ENCODE assay signal across 8 mouse cellular contexts in the genomic region with DNA sequence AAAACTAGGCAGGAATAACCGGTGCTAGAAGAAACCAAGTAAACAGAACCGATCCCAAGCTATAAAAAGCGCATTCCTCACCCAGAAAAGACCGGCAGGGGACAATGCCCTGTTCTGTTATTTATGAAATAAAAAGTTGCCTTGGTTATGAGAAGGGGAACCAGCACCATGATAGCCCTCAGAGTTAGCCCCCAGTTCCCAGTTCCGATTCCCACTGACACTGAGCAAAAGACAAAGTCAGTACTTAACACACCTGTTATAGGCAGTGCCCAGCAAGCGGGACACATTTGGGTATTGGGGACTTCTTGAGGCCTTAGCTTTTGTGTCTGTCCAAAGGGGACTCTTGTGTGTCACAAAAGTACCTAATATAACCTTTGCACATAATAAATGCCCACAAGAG. TPM values are rescaled to one million over a fixed set of nuclear protein-coding genes. Genes with fewer than 3 reads are reported as not detected.
DNase-seq lines count a peak whose midpoint lies in the region; ATAC-seq and TF ChIP-seq lines count a peak whose summit lies in the region.

No protein-coding gene starts in this region.

- peak overlapping the region; percentile 73; the same call in 1 of the 2 replicates for H3K4me3 ChIP-seq in testis, adult 2 months (ENCODE audit: control insufficient read depth, low read depth, low read length)
- H3K4me3 ChIP-seq in liver, embryonic 11.5 days (ENCODE audit: low read depth, low read length), result peak overlapping the region; percentile 88
- H3K4me3 ChIP-seq in stomach, postnatal 0 days (ENCODE audit: low read depth, low read length), result peak overlapping the region; percentile 87

- H3K27ac ChIP-seq in testis, adult 2 months (ENCODE audit: control insufficient read depth, insufficient read depth, low read depth, low read length), result peak overlapping the region; percentile 70
- peak overlapping the region; percentile 93; the same call in 1 of the 2 replicates for H3K27ac ChIP-seq in liver, embryonic 11.5 days (ENCODE audit: low read depth, low read length)
- no peak overlapping the region for H3K27ac ChIP-seq in stomach, postnatal 0 days (replicated peaks)

- H3K27me3 ChIP-seq in testis, adult 2 months (ENCODE audit: control insufficient read depth, insufficient read depth, low read length), result no peaks in the 10 kb centered on the region
- no peaks in the 10 kb centered on the region for H3K27me3 ChIP-seq in liver, embryonic 11.5 days (replicated peaks; ENCODE audit: control insufficient read depth, insufficient read depth, low read length)
- H3K27me3 ChIP-seq in stomach, postnatal 0 days (ENCODE audit: control insufficient read depth, insufficient read depth, low read length), result no peaks in the 10 kb centered on the region

- WGBS in liver, embryonic 11.5 days, result 29% methylated on average over 6 of the region's 6 CpGs
- WGBS in stomach, postnatal 0 days, result 19% methylated on average over 6 of the region's 6 CpGs

- TF ChIP-seq POLR2A in testis, adult 2 months (IDR thresholded peaks at IDR 0.05; ENCODE audit: control insufficient read depth, low read depth, low read length), result no peak

- ATAC-seq in granulocyte monocyte progenitor cell, adult 5-6 weeks (replicated peaks; ENCODE audit: poor library complexity, severe bottlenecking), result peak; percentile 23
- ATAC-seq in liver, embryonic 11.5 days (replicated peaks; ENCODE audit: low FRiP score), result no peak
- ATAC-seq in stomach, postnatal 0 days (ENCODE audit: low FRiP score, low TSS enrichment), result no peak

- H3K36me3 ChIP-seq in testis, adult 2 months (ENCODE audit: control insufficient read depth, insufficient read depth, low read length), result no peaks in the 10 kb centered on the region
- no peaks in the 10 kb centered on the region for H3K36me3 ChIP-seq in liver, embryonic 11.5 days (ENCODE audit: control insufficient read depth, insufficient read depth, low read length)
- no peaks in the 10 kb centered on the region for H3K36me3 ChIP-seq in stomach, postnatal 0 days (ENCODE audit: control insufficient read depth, insufficient read depth, low read length)

- TF ChIP-seq EP300 in stomach, postnatal 0 days (optimal IDR thresholded peaks at IDR 0.05), result no peak

- H3K4me1 ChIP-seq in testis, adult 2 months (ENCODE audit: control insufficient read depth, insufficient read depth, low read length), result peaks cover 4% of the 10 kb centered on the region
- peaks cover 8% of the 10 kb centered on the region; the same call in 1 of the 2 replicates for H3K4me1 ChIP-seq in liver, embryonic 11.5 days (replicated peaks; ENCODE audit: control insufficient read depth, insufficient read depth, low read length)
- no peaks in the 10 kb centered on the region; the same call in 1 of the 2 replicates for H3K4me1 ChIP-seq in stomach, postnatal 0 days (replicated peaks; ENCODE audit: control insufficient read depth, insufficient read depth)

- DNase-seq in testis, postnatal 10 days (ENCODE audit: low spot score), result no peak
- no peak for DNase-seq in liver, embryonic 11.5 days (ENCODE audit: low spot score)
- no peak for DNase-seq in stomach, postnatal 0 days (ENCODE audit: low spot score)
- no peak for DNase-seq in urinary bladder, postnatal 4 days (ENCODE audit: low spot score in 2 of 2)
- DNase-seq in thymus, postnatal 0 days (ENCODE audit: low spot score), result no peak
- no peak for DNase-seq in gastrocnemius, postnatal 10 days

- peak overlapping the region; percentile 87 for H3K9ac ChIP-seq in liver, embryonic 11.5 days (ENCODE audit: low read depth, low read length)
- H3K9ac ChIP-seq in stomach, postnatal 0 days (ENCODE audit: low read length), result no peak overlapping the region; the same call in 1 of the 2 replicates

- TF ChIP-seq CTCF in testis, adult 2 months (IDR thresholded peaks at IDR 0.05; ENCODE audit: control insufficient read depth, insufficient read depth, insufficient replicate concordance, low read depth, low read length), result no peak
- TF ChIP-seq CTCF in stomach, postnatal 0 days (IDR thresholded peaks at IDR 0.05; ENCODE audit: low read depth), result no peak

- no peaks in the 10 kb centered on the region for H3K9me3 ChIP-seq in liver, embryonic 11.5 days (ENCODE audit: control insufficient read depth, low read length)
- H3K9me3 ChIP-seq in stomach, postnatal 0 days (ENCODE audit: control insufficient read depth, low read length), result no peaks in the 10 kb centered on the region

- H3K4me2 ChIP-seq in liver, embryonic 11.5 days, result peak overlapping the region; percentile 91
- H3K4me2 ChIP-seq in stomach, postnatal 0 days (replicated peaks; ENCODE audit: low read depth), result peak overlapping the region; percentile 75

RNA-seq across cellular contexts. Expression of a gene that starts 0.4 kb away (rescaled TPM):
- 3.1 and 6.4 TPM in 2 replicates for polyA plus RNA-seq in testis, adult 2 months (2012; rRNA removed)
- 9.9 and 15.1 TPM in 2 replicates for total RNA-seq in granulocyte monocyte progenitor cell, adult 5-6 weeks (2014; fragmentation: Nextera tagmentation)
- 4.7 and 7.1 TPM in 2 replicates for total RNA-seq in granulocyte monocyte progenitor cell, adult 5-6 weeks (2017)
- polyA plus RNA-seq in liver, embryonic 11.5 days (2014; fragmentation: Nextera tagmentation; extraction: Ambion mirVana), result 7.8 and 8.7 TPM in 2 replicates
- polyA plus RNA-seq in stomach, postnatal 0 days (2015; fragmentation: Nextera tagmentation; extraction: Ambion mirVana), result 3.9 and 4.3 TPM in 2 replicates
- polyA plus RNA-seq in thymus, postnatal 0 days (2015; fragmentation: Nextera tagmentation; extraction: Ambion mirVana), result 2.5 and 3.0 TPM in 2 replicates
- 1 to 10 TPM; 8.8 to 9.3 TPM for total RNA-seq in gastrocnemius, postnatal 10 days (2021)

RNA-seq across cellular contexts. Expression of a gene that starts 42.5 kb away (rescaled TPM):
- polyA plus RNA-seq in testis, adult 2 months (2012; rRNA removed), result 4.0 and 4.1 TPM in 2 replicates
- 50.7 and 77.6 TPM in 2 replicates for total RNA-seq in granulocyte monocyte progenitor cell, adult 5-6 weeks (2014; fragmentation: Nextera tagmentation)
- 114 and 140 TPM in 2 replicates for total RNA-seq in granulocyte monocyte progenitor cell, adult 5-6 weeks (2017)
- polyA plus RNA-seq in liver, embryonic 11.5 days (2014; fragmentation: Nextera tagmentation; extraction: Ambion mirVana), result 54.8 and 55.0 TPM in 2 replicates
- polyA plus RNA-seq in stomach, postnatal 0 days (2015; fragmentation: Nextera tagmentation; extraction: Ambion mirVana), result 10.6 and 15.6 TPM in 2 replicates
- polyA plus RNA-seq in thymus, postnatal 0 days (2015; fragmentation: Nextera tagmentation; extraction: Ambion mirVana), result 68.5 and 72.5 TPM in 2 replicates
- 1 to 10 TPM; 5.8 to 8.0 TPM for total RNA-seq in gastrocnemius, postnatal 10 days (2021)
